Mouse (Mus musculus): Measurements from ENCODE around the gene Bpnt1. TPM values are rescaled to one million over a fixed set of nuclear protein-coding genes. Genes with fewer than 3 reads are reported as not detected.

The Bpnt1 gene
- polyA plus RNA-seq, 1 experiment from 2014 or later = 12.6 TPM

DNA sequence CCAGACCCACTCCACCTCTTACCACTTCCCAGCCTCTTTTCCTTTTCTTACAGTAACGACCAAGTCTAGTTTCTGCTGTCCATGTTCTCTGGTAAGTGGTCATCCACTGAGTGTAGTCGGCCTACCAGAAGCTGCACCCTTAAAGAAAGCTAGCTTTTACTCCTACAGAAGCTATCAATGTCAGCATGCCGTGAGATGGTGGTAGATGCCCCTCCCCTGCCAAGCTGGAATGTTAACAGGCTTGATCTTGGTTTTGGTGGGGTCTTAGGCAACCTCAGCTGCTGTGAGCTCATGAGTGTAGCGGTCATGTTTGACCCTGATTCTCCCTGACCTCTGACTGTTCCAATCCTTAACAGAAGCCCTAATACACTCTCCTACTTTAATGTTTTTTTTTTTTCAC lies 26.3 kb downstream of the Bpnt1 start:
- 71% methylated on average over 4 of the region's 4 CpGs for WGBS (ENCODE audit: insufficient replicate concordance)
- no peak overlapping the region for H3K4me3 ChIP-seq (ENCODE audit: low read depth, low read length)
- H3K4me1 ChIP-seq (ENCODE audit: control insufficient read depth, low read depth, low read length) = peaks cover 6% of the 10 kb centered on the region
- no peak overlapping the region for H3K27ac ChIP-seq (ENCODE audit: low read length)
- no peak overlapping the region for H3K4me2 ChIP-seq (ENCODE audit: low read depth, low read length)
- H3K9me3 ChIP-seq (replicated peaks; ENCODE audit: control insufficient read depth, low read length) = no peaks in the 10 kb centered on the region
- H3K36me3 ChIP-seq (ENCODE audit: control insufficient read depth, insufficient read depth) = no peaks in the 10 kb centered on the region
- H3K27me3 ChIP-seq (ENCODE audit: control insufficient read depth, insufficient read depth, low read depth, low read length) = no peaks in the 10 kb centered on the region
- ATAC-seq (ENCODE audit: low read depth) = no peak
- no peak overlapping the region for H3K9ac ChIP-seq (ENCODE audit: low read depth, low read length)

DNA sequence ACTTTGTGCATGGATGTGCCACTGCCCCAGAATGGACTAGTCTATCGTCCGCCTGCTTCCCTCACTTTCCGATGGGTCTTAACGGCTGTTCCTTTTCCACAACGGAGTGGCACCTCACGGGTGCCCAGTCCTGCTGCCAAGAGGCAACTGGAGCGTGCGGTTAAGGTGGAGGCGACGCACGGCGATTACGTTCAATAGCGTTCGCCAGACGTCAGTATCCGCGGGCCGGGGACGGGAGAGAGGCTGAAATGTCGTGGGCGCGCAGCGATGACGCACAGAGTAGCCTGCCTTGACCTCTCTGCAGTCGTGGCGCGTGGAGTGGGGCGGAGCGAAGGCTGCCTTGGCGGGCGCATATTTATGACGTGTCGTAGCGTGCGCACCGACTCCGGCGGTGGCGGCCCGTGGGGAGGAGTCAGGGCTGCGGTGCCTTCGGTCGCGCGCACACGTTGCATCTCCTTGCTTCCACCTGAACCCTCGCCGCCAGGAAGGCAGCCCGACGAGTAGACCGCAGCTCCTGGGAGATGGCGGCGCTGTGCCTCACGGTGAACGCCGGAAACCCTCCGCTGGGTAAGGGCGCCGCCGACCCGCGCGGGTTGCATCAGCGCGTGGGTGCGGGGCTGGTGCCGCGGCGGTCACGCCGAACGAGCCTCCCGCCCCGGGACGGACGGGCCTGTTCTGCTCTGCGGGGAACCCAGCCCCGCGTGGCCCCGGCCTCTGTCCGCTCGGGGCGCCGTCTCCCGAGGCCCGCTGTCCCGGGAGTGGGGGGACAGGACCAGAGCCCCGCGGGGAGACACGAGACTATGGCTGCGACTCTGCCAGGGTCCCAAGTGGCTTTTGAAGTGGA lies 30.9 kb downstream of the Bpnt1 start, which contains the start of gene Eprs:
Eprs (plus strand) TSS at position 368 of the 844 bp plus-strand sequence.
- Histone ChIP-seq H3K9me3 (replicated peaks; ENCODE audit: control insufficient read depth, low read length) (no peaks in the 10 kb centered on the region), H3K36me3 (ENCODE audit: control insufficient read depth, insufficient read depth) (peaks cover 1% of the 10 kb centered on the region; the same call in 1 of the 2 replicates), H3K4me2 (ENCODE audit: low read depth, low read length) (peak within 1 kb of the TSS; percentile 89), H3K4me1 (ENCODE audit: control insufficient read depth, low read depth, low read length) (peaks cover 19% of the 10 kb centered on the region), H3K9ac (ENCODE audit: low read depth, low read length) (peak within 1 kb of the TSS; percentile 92), H3K4me3 (ENCODE audit: low read depth, low read length) (peak within 1 kb of the TSS; percentile 97), H3K27ac (ENCODE audit: low read length) (peak within 1 kb of the TSS; percentile 95), H3K27me3 (ENCODE audit: control insufficient read depth, insufficient read depth, low read depth, low read length) (no peaks in the 10 kb centered on the region)
- ATAC-seq (ENCODE audit: low read depth) = peak; percentile 98
- under 1% methylated on average over 92 of the region's 92 CpGs for WGBS (ENCODE audit: insufficient replicate concordance)

DNA sequence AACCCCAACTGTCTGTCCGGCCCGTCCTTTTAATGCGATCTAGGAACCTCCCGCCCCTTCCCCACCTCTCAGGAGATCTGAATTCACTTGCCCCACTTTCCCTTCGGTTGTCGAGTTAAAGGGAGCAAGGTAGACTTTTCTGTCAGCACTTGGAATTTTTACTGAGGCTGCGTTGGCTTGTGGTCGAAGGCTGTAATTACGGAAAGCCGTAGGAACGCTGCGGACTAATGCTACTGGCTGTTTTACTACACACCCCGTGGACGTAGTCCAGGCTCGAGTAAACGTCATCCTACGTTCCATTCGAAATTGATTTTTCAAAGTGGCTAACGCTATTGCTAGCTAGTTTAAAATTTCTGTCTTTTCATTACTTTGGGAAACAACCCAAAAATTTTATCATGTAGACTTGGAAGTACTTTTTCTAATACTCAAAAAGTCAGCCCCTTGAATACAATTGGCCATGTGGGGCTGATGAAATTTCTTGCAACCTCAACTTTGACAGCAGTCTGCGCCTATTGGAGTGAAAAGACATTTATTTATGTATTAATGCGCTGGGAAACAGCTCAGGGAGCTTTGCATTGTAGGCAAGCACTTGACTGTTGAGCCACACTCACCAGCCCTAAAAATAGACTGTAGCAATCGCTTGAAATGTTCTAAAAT lies 31.7 kb downstream of the Bpnt1 start:
- ATAC-seq (ENCODE audit: low read depth) = peak; percentile 33
- Histone ChIP-seq H3K4me3 (ENCODE audit: low read depth, low read length) (peak overlapping the region; percentile 97), H3K27me3 (ENCODE audit: control insufficient read depth, insufficient read depth, low read depth, low read length) (no peaks in the 10 kb centered on the region), H3K27ac (ENCODE audit: low read length) (peak overlapping the region; percentile 95), H3K9me3 (replicated peaks; ENCODE audit: control insufficient read depth, low read length) (no peaks in the 10 kb centered on the region), H3K4me2 (ENCODE audit: low read depth, low read length) (peak overlapping the region; percentile 89), H3K36me3 (ENCODE audit: control insufficient read depth, insufficient read depth) (peaks cover 4% of the 10 kb centered on the region; the same call in 1 of the 2 replicates), H3K9ac (ENCODE audit: low read depth, low read length) (peak overlapping the region; percentile 92), H3K4me1 (ENCODE audit: control insufficient read depth, low read depth, low read length) (peaks cover 19% of the 10 kb centered on the region)
- under 1% methylated on average over 22 of the region's 22 CpGs for WGBS (ENCODE audit: insufficient replicate concordance)

DNA sequence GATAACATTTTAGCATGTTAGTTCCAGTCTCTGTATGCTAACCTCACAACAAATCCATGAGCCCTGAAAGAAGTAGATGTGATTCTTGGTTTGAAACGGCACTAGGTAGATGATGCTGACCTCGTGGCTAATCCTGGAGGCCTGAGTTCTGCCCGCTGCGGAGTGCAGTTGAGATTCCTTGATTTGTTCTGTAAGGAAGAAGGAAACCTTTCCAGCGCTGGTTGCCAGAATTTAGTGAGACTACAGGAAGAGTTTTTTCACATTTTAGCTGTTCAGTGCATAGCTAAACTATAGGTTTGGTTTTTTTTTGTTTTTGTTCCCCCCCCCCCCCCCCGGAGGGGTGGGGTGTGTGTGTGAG lies 32.2 kb downstream of the Bpnt1 start:
- Histone ChIP-seq H3K9ac (ENCODE audit: low read depth, low read length) (peak overlapping the region; percentile 92), H3K4me2 (ENCODE audit: low read depth, low read length) (peak overlapping the region; percentile 89), H3K9me3 (replicated peaks; ENCODE audit: control insufficient read depth, low read length) (no peaks in the 10 kb centered on the region), H3K4me1 (ENCODE audit: control insufficient read depth, low read depth, low read length) (peaks cover 19% of the 10 kb centered on the region), H3K27ac (ENCODE audit: low read length) (peak overlapping the region; percentile 95), H3K27me3 (ENCODE audit: control insufficient read depth, insufficient read depth, low read depth, low read length) (no peaks in the 10 kb centered on the region), H3K36me3 (ENCODE audit: control insufficient read depth, insufficient read depth) (peaks cover 4% of the 10 kb centered on the region; the same call in 1 of the 2 replicates), H3K4me3 (ENCODE audit: low read depth, low read length) (peak overlapping the region; percentile 97)
- WGBS (ENCODE audit: insufficient replicate concordance) = 39% methylated on average over 6 of the region's 6 CpGs
- no peak for ATAC-seq (ENCODE audit: low read depth)

DNA sequence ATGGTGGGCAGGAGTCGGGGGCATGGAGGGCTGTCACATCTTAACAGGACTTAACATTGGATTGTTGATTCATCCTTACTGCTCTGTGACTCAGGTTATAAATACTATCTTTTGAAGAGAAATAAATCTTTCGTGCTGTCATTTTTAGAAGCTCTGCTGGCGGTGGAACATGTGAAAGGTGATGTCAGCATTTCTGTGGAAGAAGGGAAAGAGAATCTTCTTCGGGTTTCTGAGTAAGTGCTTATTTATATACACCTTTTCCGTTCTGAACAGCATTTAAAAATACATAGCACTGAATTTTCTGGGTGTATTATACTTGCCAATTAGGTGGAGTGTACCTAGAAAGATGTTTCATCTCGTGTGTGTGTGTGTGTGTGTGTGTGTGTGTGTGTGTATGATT lies 35.4 kb downstream of the Bpnt1 start:
- 71% methylated on average over 6 of the region's 6 CpGs for WGBS (ENCODE audit: insufficient replicate concordance)
- no peak for ATAC-seq (ENCODE audit: low read depth)

DNA sequence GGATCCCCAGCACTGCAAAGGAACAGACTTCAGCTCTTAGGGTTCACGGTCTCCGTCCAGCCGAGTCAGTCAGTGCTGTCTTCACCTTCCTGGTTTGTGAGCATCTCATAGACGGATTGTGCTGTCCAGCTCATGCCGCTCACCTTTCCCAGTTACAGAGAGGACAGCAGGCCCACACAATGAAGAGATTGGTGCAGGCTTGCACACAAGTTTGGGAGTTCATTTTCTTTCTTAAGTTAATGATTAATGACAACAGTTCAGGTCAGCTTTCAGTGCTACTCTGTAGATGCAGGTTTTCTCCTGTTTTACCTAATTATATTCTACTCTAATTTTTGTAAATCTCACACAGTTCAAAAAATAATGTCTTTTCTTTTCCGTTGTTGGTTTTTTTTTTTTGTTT lies 38.0 kb downstream of the Bpnt1 start:
- Histone ChIP-seq H3K9ac (ENCODE audit: low read depth, low read length) (no peak overlapping the region), H3K4me1 (ENCODE audit: control insufficient read depth, low read depth, low read length) (peaks cover 6% of the 10 kb centered on the region), H3K9me3 (replicated peaks; ENCODE audit: control insufficient read depth, low read length) (no peaks in the 10 kb centered on the region), H3K36me3 (ENCODE audit: control insufficient read depth, insufficient read depth) (peaks cover 29% of the 10 kb centered on the region), H3K4me3 (ENCODE audit: low read depth, low read length) (no peak overlapping the region), H3K27ac (ENCODE audit: low read length) (no peak overlapping the region), H3K27me3 (ENCODE audit: control insufficient read depth, insufficient read depth, low read depth, low read length) (no peaks in the 10 kb centered on the region), H3K4me2 (ENCODE audit: low read depth, low read length) (no peak overlapping the region)
- 81% methylated on average over 6 of the region's 6 CpGs for WGBS (ENCODE audit: insufficient replicate concordance)
- peak; percentile 67 for ATAC-seq (ENCODE audit: low read depth)

More for the DNA sequence above, 35.4 kb downstream of the Bpnt1 start:
- H3K4me3 ChIP-seq (ENCODE audit: low read depth, low read length) = no peak overlapping the region
- H3K9ac ChIP-seq (ENCODE audit: low read depth, low read length) = no peak overlapping the region
- no peak overlapping the region for H3K4me2 ChIP-seq (ENCODE audit: low read depth, low read length)
- H3K27me3 ChIP-seq (ENCODE audit: control insufficient read depth, insufficient read depth, low read depth, low read length) = no peaks in the 10 kb centered on the region
- no peak overlapping the region for H3K27ac ChIP-seq (ENCODE audit: low read length)
- H3K4me1 ChIP-seq (ENCODE audit: control insufficient read depth, low read depth, low read length) = peaks cover 13% of the 10 kb centered on the region
- no peaks in the 10 kb centered on the region for H3K9me3 ChIP-seq (replicated peaks; ENCODE audit: control insufficient read depth, low read length)
- H3K36me3 ChIP-seq (ENCODE audit: control insufficient read depth, insufficient read depth) = peaks cover 16% of the 10 kb centered on the region

DNA sequence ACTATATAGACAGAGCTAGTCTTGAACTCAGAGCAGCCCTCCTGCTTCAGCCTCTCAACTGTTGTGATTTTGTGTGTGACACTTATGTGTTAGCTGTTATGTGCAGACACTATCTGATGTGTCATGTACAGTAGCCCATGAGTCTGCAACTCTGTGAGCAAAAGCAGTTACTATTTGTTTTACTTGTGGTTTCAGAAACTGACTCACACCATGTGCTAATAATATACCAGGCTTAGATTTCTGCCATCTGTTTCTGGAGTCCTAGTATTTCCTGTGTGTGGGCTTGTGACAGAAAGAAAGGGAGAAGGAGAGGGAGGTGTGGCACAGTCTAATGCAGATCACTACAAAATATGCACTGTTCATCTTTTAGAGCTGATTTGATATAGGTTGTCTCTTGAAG lies 44.4 kb downstream of the Bpnt1 start:
- Histone ChIP-seq H3K4me3 (ENCODE audit: low read depth, low read length) (no peak overlapping the region), H3K4me1 (ENCODE audit: control insufficient read depth, low read depth, low read length) (no peaks in the 10 kb centered on the region), H3K27ac (ENCODE audit: low read length) (no peak overlapping the region), H3K36me3 (ENCODE audit: control insufficient read depth, insufficient read depth) (peaks cover 44% of the 10 kb centered on the region), H3K9me3 (replicated peaks; ENCODE audit: control insufficient read depth, low read length) (no peaks in the 10 kb centered on the region), H3K27me3 (ENCODE audit: control insufficient read depth, insufficient read depth, low read depth, low read length) (no peaks in the 10 kb centered on the region), H3K4me2 (ENCODE audit: low read depth, low read length) (no peak overlapping the region), H3K9ac (ENCODE audit: low read depth, low read length) (no peak overlapping the region)
- no peak; the same call in 1 of the 2 replicates for ATAC-seq (ENCODE audit: low read depth)

DNA sequence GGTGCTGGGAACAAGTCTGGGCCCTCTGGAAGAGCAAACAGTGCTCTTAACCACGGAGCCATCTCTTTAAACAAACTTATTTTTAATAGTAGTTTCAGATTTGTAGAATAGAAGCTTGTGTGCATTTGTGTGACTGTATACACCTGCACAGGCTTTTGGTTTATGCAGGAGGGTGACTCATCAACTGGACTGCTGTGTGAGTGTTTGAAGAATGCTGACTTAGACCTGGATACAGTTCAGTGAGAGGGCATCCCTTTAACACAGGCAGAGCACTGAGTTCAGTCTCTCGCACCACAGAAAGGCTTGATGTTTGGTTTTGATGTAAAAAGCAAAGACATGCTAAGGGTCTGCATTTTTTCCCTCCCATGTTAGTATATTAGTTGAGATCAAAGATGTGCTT lies 45.5 kb downstream of the Bpnt1 start:
- H3K4me3 ChIP-seq (ENCODE audit: low read depth, low read length) = no peak overlapping the region
- no peak overlapping the region for H3K9ac ChIP-seq (ENCODE audit: low read depth, low read length)
- no peak overlapping the region for H3K4me2 ChIP-seq (ENCODE audit: low read depth, low read length)
- WGBS (ENCODE audit: insufficient replicate concordance) = 82% methylated on average over 2 of the region's 2 CpGs
- H3K27ac ChIP-seq (ENCODE audit: low read length) = no peak overlapping the region
- no peak for ATAC-seq (ENCODE audit: low read depth)
- H3K27me3 ChIP-seq (ENCODE audit: control insufficient read depth, insufficient read depth, low read depth, low read length) = no peaks in the 10 kb centered on the region
- no peaks in the 10 kb centered on the region for H3K4me1 ChIP-seq (ENCODE audit: control insufficient read depth, low read depth, low read length)
- H3K9me3 ChIP-seq (replicated peaks; ENCODE audit: control insufficient read depth, low read length) = no peaks in the 10 kb centered on the region
- H3K36me3 ChIP-seq (ENCODE audit: control insufficient read depth, insufficient read depth) = peaks cover 48% of the 10 kb centered on the region

DNA sequence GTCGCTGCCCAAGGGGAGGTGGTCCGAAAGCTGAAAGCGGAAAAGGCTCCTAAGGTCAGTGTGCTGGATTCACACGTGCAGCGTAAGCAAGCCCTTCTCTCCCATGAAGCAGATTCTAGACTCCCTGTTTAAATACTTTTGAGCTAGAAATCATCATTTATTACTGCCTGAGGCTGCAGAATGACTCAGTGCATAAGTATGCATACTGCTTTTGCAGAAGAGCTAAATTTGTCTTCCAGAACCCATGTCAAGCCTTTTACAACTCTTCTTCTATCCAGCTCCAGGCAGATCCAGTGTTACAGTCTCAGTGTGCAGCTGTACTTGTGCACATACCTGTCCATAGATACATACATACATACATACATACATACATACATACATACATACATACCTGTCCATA lies 69.7 kb downstream of the Bpnt1 start:
- Histone ChIP-seq H3K36me3 (ENCODE audit: control insufficient read depth, insufficient read depth) (peaks cover 61% of the 10 kb centered on the region), H3K4me3 (ENCODE audit: low read depth, low read length) (no peak overlapping the region)

More for the DNA sequence above, 69.7 kb downstream of the Bpnt1 start:
- no peaks in the 10 kb centered on the region for H3K9me3 ChIP-seq (replicated peaks; ENCODE audit: control insufficient read depth, low read length)
- H3K4me2 ChIP-seq (ENCODE audit: low read depth, low read length) = no peak overlapping the region
- no peak overlapping the region for H3K27ac ChIP-seq (ENCODE audit: low read length)
- WGBS (ENCODE audit: insufficient replicate concordance) = 92% methylated on average over 5 of the region's 5 CpGs
- no peak for ATAC-seq (ENCODE audit: low read depth)
- no peaks in the 10 kb centered on the region for H3K27me3 ChIP-seq (ENCODE audit: control insufficient read depth, insufficient read depth, low read depth, low read length)
- no peak overlapping the region for H3K9ac ChIP-seq (ENCODE audit: low read depth, low read length)
- no peaks in the 10 kb centered on the region for H3K4me1 ChIP-seq (ENCODE audit: control insufficient read depth, low read depth, low read length)
